Mouse (Mus musculus) megakaryocyte, embryonic 14.5 days (primary cell): Measurements from ENCODE around the gene Nfix.

Experiments used
- FLI1 ChIP-seq: IDR thresholded peaks from 2 replicates; pipeline ENCODE4 v1.6.1; 2012; ENCODE audit warnings: low read length, inconsistent platforms, mixed read lengths
- GATA1 ChIP-seq: IDR thresholded peaks from 3 replicates; pipeline ENCODE4 v1.6.1; 2012; ENCODE audit warnings: mixed read lengths, low read length, inconsistent platforms, borderline replicate concordance

DNA sequence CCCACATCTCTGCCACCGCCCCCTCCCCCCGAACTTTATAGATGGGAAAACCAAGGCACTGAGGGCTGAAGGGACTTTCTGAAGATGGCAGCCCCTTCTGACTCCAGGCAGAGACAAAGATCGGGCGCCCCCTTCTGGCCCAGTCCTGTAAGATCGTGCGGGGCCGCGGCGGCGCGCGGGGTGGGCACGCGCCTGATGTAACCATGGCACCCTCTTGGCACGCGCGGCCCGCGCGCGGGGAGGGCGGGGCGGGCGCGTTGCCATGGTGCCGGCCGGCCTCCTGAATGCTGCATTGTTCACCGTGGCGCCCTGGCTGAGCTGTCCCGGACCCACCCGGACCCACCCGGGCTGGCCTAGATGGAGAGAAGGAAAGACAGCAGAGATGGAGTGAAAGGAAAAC, 10.8 kb upstream of the Nfix start:
- TF ChIP-seq GATA1 (no peak), FLI1 (no peak)
